Mouse (Mus musculus) lung, adult 18-20 months (tissue): Measurements from ENCODE around the gene Crx.

Experiments
- DNase-seq, 2 experiments: peaks; one replicate each; pipeline ENCODE4 v3.0.0; 2022; ENCODE audit warnings: mixed read lengths in 2 of 2

Gene Crx

GRCm38 (mm10) chr7:15839578-15839977 lies 40.2 kb downstream of the Crx start, which contains the start of gene Obox6:
Gene Obox6, minus strand, starts transcription at chr7:15839678.
- DNase-seq: no peak
